Mouse (Mus musculus): ENCODE measurements around the gene Gm8113.
"Not testable (repeated sequence)": the region's sequence is repeated elsewhere in the genome, so short reads cannot be mapped to it uniquely, and the experiment has no call there.

DNA sequence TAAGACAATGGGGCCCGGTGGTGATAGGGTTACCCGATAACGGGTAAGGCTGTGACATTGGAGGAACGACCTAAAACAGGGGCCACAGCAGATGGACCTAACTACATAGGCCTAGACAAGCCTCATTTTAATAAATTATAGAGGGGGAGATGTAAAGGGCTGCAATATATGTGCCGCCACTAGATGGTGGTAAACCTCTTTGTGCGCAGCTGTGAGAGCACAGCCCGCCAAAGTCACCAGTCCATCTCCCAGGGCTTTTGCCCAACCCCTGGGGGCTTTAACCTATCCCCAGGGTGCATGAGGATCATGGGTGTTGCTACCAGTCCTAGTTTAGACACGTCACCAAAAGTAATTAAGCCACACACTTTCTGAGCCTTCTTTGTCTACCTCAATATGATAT, 7.8 kb downstream of the Gm8113 start:
- not testable (repeated sequence) for TF ChIP-seq CTCF (IDR thresholded peaks at IDR 0.05; ENCODE audit: borderline replicate concordance, insufficient read depth, low read depth, low read length); POLR2A (IDR thresholded peaks at IDR 0.05; ENCODE audit: borderline replicate concordance, insufficient read depth, low read length)
